Mouse (Mus musculus) adrenal gland, postnatal 4 days (tissue): Measurements from ENCODE around the gene Pik3c2a. TPM values are rescaled to one million over a fixed set of nuclear protein-coding genes. Genes with fewer than 3 reads are reported as not detected.
"Not testable (repeated sequence)": the region's sequence is repeated elsewhere in the genome, so short reads cannot be mapped to it uniquely, and the experiment has no call there.

ENCODE experiments used
- DNase-seq, 2 experiments: peaks; one replicate each; pipeline ENCODE4 v3.0.0; 2021 to 2022; ENCODE audit warnings: low spot score in 2 of 2, mixed read lengths in 2 of 2
- total RNA-seq, 2 experiments: library from RNA; stranded (reverse); gene quantifications; 2 replicates each; pipeline ENCODE4 v1.2.3; 2021

The Pik3c2a gene
- total RNA-seq, 2 experiments from 2014 or later: 34.5 to 36.2 TPM

DNA sequence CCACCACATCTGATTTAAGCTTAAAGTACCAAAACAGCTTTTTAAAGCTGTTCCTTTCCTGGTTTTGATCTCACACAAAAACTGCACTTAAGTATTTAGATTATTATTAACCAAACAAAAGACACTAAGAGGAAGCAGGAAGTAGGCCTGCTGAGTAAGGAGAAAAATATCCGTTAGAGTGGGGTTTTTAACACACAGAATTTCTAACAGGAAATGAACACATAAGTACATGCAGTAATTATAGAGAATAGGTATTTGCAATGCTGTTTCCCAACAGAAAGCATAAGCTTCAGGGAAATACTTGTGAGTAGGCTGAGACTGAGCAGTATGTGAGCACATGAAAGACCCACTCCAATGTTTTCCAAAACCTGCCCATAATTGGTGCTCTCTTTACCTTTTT, 33.8 kb downstream of the Pik3c2a start:
- DNase-seq: no peak

DNA sequence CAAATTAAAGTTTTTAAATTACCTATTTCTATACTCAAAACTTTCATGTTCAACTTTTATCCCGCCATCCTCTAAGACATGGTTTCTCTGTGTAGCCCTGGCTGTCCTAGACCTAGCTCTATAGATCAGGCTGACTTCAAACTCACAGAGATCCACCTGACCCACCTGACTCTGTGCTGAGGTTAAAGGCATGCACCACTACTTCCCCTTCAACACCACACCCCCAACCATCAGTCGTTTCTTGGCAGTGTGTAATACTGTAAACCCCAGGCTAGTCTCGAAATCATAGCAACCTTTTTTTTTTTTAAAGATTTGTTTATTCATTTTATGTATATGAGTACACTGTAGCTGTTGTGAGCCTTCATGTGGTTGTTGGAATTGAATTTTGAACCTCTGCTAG, 50.9 kb downstream of the Pik3c2a start:
- no peak for DNase-seq

DNA sequence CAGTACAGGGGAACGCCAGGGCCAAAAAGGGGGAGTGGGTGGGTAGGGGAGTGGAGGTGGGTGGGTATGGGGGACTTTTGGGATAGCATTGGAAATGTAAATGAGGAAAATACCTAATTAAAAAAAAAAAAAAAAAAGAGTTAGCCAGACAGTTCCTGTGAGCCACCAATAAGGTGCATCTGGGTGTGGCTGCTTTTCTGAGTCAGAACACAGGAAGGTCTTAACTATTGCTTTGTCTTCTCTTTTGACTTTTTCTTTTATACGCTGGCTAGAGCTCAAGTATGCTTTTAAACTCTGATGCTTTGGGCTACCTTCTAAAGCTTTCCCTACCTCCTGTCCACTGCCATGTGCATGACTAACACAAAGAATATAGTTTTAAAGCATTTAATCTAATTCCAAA, 55.9 kb downstream of the Pik3c2a start:
- DNase-seq: not testable (repeated sequence)

DNA sequence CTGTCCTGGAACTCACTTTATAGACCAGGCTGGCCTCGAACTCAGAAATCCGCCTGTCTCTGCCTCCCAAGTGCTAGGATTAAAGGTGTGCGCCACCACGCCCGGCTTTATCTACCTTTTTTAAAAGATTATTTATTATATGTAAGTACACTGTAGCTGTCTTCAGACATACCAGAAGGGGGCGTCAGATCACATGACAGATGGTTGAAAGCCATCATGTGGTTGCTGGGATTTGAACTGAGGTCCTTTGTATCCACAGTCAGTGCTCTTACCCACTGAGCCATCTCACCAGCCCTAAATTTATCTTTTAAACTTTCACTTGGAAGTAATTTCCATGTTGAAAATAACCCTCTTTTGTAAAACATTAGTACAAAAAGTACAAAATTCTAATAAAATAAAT, 64.1 kb downstream of the Pik3c2a start:
- not testable (repeated sequence) for DNase-seq

DNA sequence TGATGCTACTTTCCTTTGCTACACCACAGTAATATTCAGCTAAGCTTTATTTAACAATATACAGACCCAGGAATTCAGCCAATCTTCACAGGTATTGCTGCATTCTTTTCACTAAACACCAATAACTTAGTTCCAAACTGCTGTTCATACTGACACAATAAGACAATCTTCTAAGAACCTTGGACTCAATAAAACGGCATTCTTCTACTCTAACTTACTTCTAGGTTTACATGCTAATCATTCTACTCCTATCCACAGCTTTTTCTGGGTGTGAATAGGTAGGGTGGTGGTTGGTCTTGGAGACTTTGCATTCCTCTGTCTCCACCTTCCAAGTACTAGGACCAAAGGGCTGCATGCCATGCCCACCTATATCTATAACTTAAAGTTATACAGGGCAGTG, 69.0 kb downstream of the Pik3c2a start:
- DNase-seq: no peak

DNA sequence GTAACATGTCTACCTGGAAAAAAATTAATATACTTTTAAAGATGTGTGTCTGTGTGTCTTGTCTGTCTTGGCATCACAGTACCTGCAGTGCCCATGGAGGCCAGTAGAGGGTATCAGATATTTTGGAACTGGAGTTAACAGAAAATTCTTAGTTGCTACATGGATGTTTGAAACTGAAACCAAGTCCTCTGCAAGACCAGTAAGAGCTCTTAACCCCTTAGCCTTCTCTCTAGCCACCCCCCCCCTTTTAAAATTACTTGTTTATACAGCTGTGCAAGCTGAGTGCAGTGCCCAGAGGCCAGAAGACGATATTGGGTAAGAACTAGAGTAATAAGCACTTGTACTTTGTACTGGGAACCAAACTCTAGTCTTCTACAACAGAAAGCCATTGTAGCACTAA, 107.0 kb downstream of the Pik3c2a start:
- peak in 1 of 2 experiments; percentile 50 for DNase-seq

DNA sequence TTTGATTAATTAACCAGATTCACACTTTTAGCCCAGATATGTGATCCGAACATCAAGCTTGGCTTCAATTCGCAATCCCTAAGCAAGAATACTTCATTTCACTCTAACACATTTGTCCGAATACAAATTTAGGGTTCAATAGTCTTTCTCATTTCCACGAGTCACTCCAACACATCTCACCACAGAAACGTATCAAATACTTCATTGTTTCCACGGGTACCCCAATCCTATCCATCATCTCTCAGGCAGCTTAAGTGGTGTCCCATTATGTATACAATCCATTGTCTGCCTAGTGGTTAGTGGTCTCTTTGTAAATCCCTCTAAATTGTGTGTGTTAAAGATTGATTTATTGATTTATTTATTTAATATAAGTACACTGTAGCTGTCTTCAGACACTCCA, 108.1 kb downstream of the Pik3c2a start:
- no peak for DNase-seq

DNA sequence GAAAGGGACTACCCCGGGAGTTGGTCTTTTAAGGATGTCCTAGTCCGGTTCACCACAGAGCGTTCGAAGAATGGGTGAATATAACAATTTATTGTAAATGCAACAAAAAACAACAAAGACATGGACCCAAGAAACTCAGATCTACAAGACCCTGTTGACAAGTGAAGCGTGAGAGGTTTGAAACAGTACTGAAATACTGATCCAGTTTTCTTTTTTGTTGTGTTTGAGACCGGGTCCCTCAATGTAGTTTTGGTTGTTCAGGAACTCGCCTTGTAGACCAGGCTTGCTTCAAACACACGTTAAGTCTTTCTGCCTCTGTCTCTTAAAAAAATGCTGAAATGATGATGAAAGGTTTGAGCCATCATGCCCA, 108.6 kb downstream of the Pik3c2a start:
- no peak for DNase-seq

DNA sequence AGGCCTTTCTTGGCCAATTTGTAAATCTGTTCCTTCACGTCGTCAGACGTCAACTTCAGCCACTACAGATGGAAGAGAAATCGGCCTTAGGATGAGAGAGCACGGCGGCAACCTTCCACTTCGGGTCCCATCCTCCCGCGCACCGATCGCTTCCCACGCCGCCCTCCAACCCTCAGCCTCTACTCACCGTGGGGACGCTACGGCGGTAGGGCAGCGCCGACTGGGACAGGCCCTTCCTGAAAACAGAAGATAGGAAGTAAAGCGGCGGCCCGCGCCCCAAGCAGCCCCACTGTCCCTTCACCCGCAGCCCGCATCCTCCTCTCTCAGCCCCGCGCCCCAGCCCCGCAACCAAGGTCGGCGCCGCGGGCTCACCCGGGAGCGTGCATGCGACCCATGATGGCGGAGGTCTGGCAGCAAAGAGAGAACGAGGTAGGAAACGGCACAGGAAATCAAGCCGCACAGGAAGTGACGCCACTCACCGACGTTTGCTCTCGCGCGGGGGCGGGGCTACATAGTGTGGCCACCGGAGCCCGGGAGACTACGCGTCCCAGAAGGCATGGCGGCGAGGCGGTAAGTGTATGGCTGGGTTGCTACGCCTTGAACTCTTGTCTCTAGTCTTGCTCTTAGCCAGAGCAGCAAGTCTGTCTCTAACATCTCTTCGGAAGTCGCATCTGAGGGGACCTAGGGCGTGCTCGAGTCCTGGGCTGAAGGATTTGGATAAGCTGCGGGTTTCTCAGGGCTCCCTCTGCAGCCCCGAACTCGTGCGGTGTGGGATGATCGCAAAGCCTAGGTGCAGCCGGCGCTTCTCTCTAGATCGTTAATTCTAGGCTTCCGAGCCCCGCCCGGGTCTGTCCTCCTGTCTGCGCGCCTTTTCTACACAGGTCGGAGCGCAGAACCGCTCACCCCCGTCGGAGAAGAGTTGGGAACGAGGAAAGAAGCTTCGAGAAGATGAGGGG, 109.3 kb downstream of the Pik3c2a start, which contains the start of gene Rps13:
Gene Rps13 (minus strand): TSS at position 483 of the 956 bp plus-strand sequence.
- DNase-seq: peak; percentile 85 to 96

DNA sequence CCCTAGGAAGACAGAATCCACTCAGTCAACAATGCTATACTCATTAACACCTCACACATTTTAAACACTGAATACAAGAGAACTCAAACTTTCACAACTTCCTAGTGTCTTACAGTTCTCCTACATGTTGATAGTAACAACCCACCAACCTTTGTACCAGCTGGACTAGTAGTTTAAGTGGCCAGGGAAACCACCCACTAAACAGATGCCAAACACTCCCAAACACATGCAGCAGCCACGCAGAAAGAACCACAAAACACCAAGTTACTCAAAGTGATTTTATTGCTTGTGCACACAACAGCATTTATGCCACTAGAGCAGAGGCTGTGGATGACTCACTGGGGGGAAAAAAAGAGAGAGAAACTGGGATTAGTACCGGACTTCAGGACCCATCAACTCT, 112.0 kb downstream of the Pik3c2a start:
- DNase-seq: no peak

DNA sequence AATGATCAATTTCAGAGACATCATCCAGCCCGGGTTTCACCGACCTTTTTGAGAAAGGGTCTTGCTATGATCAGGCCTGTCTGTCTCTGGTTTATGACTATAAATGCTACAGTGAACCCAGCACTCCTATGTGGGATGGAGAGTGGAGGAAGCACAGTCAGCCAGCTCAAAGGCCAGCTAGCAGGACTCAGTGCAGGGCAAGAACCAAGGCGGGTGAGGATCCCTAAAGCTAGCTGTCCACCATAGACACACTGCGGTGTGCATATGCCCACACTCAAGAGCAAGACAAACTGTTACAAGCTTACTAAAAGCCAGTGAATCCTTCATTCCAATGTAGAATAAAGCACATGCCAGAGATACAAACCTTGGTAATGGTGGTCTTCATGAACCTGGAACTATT, 113.4 kb downstream of the Pik3c2a start:
- no peak for DNase-seq

DNA sequence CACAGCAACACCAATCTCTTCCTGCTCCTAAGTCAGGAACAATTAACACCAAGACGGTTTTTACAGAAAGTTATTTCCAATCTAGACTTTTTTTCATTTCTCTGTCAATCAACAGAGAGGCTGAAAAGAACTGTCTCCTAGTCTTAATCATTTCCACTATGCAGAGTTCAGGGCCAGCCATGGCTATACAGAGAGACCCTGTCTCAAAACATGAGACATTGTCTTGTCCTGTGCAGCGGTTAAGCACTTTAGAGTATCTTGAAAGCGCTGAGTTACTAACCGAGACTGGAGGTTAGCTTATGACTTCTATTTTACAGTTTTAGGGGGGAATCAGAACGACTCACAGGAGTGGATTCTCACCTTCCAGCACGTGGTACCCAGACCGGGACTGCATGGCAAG, 114.5 kb downstream of the Pik3c2a start:
- DNase-seq: no peak

DNA sequence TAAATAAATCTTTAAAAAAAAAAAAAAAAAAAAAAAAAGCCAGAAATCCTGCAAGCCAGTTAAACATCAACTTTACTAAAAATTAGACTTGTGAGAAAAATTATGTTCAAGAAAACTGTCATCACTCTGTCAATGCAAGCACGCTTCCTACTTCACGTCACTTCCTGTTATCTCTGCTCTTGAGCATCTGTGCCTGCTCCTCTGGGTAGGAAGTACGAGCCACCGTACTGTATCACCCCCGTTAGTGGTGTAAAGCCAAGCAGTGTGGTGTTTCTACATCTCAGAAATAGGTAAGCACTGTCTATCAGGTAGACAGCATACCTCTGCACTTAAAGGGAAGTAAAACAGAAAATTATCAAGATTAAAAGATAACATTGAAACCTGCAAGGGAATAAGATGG, 115.3 kb downstream of the Pik3c2a start:
- no peak for DNase-seq

DNA sequence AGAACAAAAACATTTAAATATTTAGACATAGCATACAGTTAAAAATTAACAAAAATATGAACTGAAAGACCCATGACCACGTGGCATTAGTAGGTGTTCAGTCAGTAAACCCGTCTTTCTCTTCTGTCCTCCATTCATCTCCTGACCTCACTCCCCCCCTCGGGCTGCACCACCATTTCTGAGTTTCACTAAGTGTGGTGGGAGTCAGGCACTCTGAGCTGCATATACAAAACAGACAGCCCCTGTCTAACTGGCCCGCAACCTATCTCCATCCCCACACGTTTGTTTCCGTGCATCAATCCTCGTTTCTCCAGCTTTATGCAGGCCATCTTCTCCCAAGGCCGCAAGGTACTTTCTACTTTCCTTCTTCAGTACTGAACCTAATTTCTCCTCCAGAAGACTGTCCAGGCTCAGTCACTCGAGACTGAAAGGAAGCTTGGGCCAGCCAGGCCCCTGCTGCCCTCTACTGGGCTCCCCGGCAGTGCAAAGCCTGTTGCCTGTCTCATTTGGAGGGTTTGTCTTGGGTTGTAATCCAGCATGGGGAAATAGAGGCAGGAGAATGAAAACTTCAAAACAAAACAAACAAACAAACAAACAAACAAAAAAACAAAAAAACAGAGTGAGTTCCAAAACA, 119.8 kb downstream of the Pik3c2a start:
- peak in 1 of 2 experiments; percentile 33 for DNase-seq

DNA sequence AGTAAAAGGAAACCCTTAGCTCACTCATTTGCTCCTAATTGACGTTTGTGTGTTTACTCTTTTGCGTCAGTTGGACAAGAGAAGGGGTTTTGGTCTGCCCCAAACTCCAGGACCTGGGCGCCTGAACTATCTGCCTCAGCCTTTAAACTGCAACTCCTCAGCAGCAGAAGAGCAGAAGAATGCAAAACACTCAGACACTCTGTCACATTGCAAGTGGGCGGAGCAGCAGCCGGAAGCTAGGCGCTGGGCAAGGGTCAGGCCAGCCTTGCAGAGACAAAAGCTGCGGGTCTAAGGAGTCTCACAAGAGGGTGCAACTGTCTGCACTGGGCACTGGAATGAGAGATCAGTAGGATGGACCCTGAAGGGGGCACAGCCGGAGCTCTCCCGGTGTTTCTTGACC, 133.8 kb downstream of the Pik3c2a start:
- DNase-seq: no peak

DNA sequence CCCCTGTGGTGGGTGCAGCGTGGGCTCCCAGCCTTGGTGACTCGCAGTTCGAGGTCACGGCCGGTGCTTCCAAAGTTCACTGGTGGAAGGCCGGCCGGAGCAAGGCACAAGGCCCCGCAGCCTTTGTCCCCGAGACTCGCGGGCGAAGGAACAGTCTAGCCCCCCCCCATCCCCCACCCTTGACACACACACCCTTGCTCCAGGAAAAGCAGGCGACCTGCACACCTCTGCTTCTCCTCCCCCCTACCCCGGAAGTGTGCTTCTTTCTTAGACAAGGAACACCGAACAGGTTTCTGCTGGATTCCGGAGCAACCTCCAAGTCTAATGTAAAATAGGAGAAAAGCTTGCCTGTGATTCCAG, 134.6 kb downstream of the Pik3c2a start:
- DNase-seq: no peak

DNA sequence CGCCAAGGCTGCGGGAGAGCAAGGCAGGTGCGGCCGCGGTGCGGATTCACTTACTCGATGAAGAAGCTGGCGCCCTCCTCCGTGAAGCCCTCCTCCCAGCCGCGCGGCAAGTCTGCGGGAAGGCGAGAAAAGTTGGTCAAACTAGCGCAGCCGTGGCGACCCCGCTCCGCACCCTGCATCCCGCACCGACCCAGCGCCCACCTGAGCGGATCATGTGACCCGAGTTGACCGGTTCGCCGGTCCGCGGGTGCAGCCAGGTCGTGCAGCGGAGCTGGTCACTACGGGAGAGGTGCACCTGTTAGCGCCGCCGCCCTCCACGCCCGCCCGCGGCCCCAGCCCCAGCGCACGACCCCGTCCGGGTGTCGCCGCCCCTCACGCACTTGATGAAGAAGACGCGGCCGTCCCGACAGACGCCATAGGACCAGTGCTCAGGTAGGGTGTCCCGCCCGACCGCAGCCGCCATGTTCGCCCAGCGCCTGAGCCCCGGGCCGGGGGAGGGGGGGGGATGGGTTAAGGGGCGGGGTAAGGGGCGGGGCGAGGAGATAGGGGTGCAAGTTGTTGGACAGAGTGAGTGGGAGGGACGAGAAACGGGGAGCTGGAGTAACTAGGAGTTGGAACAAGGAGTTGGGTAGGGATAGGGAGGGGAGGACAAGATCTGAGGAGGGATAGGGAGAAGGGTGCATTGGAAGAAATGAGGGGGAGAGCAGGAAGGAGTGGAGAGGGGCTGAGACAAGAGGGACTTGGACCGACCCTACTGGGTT, 135.2 kb downstream of the Pik3c2a start, which contains the start of gene Plekha7:
Gene Plekha7 (minus strand): TSS at position 506 of the 761 bp plus-strand sequence.
- DNase-seq: peak; percentile 31 to 33

DNA sequence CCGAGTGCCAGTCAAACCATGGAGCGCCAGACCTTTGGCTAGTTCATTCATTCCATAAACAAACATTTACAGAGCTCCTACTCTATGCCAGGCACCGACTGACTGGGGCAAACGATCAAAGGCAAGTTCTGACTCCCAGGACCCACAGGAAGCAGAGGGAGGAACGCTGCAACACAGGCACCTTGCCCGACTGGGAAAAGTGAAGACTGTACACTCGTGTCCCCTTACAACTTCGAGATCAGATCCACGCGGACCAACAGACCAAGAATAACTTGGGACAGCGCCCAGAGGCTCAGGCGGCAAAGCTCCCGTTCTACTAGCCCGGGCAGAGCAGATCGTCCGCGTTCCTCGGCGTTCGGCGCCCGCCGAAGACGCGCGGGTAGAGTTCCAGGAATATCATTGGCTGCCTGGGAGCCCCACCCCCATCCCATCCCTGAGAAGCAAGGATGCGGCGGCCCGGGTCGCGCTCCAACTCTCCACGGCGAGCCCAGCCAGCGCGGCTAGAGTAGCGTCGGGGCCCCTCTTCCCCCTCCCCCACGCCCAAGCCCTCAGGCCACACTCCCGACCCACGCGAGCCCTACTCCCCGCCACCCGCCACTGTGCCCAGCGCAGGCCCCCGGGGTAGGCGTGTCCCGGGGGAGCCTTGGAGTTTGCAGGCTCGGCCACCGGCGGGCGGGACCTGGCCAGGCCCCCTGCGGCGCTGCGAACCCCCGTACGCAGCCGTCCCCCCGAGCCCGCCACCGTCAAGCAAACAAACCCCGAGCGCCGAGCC, 136.0 kb downstream of the Pik3c2a start:
- peak; percentile 50 to 57 for DNase-seq

DNA sequence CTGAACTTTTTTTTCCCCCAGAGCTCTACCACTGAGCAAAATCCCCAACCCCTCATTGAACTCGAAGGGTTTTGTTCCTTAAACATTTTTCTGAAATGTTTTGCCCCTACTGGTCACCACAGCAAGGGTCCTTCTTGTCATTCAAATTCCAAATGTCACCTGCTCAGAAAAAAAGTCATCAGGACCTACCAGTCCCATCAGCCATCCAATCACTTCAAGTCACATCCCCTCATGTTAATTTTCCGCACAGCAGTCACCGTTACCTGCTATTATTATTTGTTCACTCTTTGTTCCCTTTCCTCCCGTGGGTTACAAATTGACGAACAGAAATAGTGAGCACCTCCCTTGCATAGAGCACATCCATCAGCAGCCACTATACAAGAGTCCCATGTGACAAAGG, 136.6 kb downstream of the Pik3c2a start:
- no peak for DNase-seq

DNA sequence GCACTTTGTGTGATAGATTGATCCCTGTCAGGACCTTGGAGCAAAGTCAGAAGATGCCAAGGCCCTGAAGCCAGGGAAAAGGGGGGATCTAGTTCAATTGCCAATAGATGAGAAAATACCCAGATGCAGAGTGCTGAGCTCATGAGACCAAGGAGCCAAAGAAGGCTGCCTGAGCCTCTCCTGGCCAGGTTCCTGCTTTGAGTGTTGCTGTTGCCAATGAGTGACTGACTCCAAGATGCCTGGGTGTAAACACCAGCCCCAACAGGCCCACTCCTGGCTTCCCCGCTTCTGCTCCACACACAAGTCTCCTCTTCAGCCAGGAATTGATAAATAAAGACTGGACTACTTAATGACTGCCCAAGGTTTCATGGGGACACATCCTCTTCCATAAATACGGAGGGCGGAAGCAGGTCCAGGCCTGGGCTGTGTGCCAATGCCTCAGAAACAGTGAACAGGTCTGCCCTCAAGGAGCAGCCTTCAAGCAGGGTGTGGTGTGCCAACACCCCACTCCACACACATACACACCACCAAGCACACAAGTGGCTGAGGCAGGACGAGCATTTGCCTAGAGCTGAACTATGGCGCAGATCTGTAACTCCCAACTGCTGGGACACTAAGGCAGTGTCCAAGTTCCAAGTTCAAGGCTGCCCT, 141.5 kb downstream of the Pik3c2a start:
- DNase-seq: no peak
